Mouse (Mus musculus): ENCODE data around the gene Xpa.

- TF ChIP-seq TAL1 (IDR thresholded peaks at IDR 0.05; ENCODE audit: low read length) (no peak), GATA1 (IDR thresholded peaks at IDR 0.05; ENCODE audit: low read length) (no peak)
Observed at GRCm38 (mm10) chr4:46151903-46152544, 44.1 kb downstream of the Xpa start.
